Mouse (Mus musculus): ENCODE data around the gene Rdh8. TPM values are rescaled to one million over a fixed set of nuclear protein-coding genes. Genes with fewer than 3 reads are reported as not detected.
"Not testable (repeated sequence)": the region's sequence is repeated elsewhere in the genome, so short reads cannot be mapped to it uniquely, and the experiment has no call there.

Gene Rdh8
- polyA plus RNA-seq, 1 experiment: not detected

GRCm38 (mm10) chr9:20835431-20835954 is 17.2 kb downstream of the Rdh8 start:
- DNase-seq (ENCODE audit: extremely low spot score in 1 of 2, low spot score in 1 of 2): not testable (repeated sequence)

GRCm38 (mm10) chr9:20837184-20837947 is 19.1 kb downstream of the Rdh8 start:
- DNase-seq (ENCODE audit: extremely low spot score in 1 of 2, low spot score in 1 of 2): no peak

DNA sequence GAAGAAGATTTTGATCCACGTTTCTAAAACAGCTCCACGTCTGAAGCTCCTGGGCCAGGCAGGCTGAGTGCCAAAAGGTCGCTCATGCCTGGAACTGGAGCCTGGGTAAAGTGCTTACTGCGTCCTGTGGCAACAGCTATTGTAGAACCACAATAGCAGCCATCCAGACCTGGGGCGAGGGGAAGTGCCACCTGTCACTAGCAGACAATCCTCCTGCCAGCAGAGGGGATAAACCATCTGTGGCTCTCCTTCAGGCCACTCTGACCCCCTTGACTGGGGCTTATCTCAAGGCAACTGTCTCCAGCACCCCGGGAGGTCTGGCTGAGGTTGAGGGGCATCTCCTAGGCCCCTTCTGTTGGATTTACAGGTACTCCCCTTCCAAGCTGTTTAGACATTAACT is 20.6 kb downstream of the Rdh8 start:
- no peak for DNase-seq (ENCODE audit: extremely low spot score in 1 of 2, low spot score in 1 of 2)

DNA sequence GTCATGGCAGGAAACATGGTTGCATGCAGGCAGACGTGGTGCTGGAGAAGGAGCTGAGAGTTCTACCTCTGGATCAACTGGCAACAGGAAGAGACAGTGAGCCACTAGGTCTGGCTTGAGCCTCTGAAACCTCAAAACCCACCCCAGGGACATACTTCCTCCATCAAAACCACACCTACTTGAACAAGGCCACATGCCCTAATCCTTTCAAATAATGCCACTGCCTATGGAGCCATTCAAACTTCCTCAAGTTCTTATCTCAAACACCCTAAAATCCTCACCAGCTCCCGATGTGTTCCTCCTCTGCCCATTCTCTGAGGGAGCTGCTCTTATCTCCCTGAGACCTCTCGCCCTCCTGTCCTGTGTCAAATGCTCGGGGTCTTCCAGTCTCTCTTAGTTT is 23.9 kb downstream of the Rdh8 start:
- DNase-seq (ENCODE audit: extremely low spot score in 1 of 2, low spot score in 1 of 2): no peak

DNA sequence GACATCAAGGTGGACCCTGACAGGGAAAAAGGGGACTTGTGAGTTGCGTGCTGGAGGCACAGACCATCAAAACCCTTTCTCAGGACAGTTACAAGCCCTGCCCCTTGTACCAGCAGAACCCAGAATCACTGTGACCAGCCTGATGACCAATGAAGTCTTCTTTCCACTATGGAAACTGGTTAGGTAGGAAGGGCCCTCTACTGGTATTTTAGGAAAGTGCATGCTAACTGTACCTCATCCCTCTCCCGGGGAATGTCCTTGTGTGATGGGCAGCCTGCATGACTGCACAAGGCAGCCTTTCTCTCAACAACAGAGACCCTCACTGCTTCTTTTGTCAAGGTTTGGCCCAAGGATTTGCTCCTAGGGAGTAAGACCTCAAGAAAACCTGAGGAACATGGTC is 24.4 kb downstream of the Rdh8 start:
- peak in 1 of 2 experiments; percentile 58 for DNase-seq (ENCODE audit: extremely low spot score in 1 of 2, low spot score in 1 of 2)

- DNase-seq (ENCODE audit: extremely low spot score in 1 of 2, low spot score in 1 of 2): no peak
These were observed 31.9 kb downstream of the Rdh8 start for GRCm38 (mm10) chr9:20850179-20850578.

- no peak for DNase-seq (ENCODE audit: extremely low spot score in 1 of 2, low spot score in 1 of 2)
These were observed 38.8 kb downstream of the Rdh8 start for GRCm38 (mm10) chr9:20857131-20857530.

DNA sequence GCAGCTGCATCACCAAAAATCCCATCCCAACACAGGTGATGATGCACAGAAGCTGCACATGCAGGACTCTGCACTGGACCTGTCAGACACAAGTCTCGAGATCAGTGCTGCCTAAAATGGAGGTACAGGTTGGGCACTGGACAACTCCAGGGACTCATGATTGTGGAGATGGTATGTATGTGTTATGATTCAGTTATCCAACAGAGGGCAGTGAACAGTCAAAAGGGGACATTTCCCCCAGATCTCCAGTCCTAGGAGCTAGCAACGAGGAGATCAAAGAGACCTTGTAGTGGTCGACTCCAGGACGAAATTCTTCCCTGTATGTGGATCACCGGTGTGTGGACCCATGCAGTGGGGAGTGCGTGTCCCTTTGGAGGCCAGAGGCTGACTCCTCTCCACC is 41.6 kb downstream of the Rdh8 start:
- DNase-seq (ENCODE audit: extremely low spot score in 1 of 2, low spot score in 1 of 2): no peak

DNA sequence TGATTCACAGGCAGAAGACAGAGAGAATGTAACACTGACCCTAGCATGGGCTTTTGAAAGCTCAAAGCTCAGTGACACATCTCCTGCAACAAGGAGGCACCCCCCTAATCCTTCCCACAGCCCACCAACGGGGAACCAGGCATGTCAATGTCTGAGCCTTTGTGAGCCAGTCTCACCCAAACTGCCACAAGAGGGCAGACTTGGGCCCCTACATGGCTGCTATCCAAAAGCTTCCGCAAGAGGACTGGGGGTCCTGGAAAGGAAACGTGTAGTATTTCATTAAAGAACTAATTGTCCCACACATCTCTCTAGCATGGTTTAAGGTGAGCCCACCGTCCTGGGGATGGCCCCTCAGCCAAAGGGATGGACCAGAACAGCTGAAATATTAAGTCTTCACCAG is 43.5 kb downstream of the Rdh8 start:
- DNase-seq (ENCODE audit: extremely low spot score in 1 of 2, low spot score in 1 of 2): peak in 1 of 2 experiments; percentile 50

GRCm38 (mm10) chr9:20862225-20862624 is 43.9 kb downstream of the Rdh8 start:
- no peak for DNase-seq (ENCODE audit: extremely low spot score in 1 of 2, low spot score in 1 of 2)

DNA sequence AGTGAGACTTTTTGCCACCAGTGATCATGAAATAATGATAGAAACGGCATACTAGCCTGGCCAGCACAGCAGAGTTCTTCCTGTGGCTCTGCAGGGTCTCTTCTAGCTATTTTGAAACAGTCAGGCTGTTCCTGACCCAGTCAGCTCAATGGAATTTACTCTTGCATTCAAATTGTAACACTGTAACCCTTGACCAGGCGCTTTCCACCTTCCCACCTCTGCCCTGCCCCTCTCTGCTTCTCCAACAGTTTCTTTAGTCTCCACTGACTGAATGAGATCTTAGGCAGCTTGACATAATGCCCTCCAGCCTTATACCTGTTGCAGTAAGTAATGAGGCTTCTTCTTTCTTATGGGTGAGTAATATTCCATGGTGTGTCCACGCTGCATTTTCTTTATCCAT is 48.6 kb downstream of the Rdh8 start:
- no peak for DNase-seq (ENCODE audit: extremely low spot score in 1 of 2, low spot score in 1 of 2)

- peak in 1 of 2 experiments; percentile 76 for DNase-seq (ENCODE audit: extremely low spot score in 1 of 2, low spot score in 1 of 2)
These were observed 50.2 kb downstream of the Rdh8 start, which contains the start of gene A230050P20Rik for GRCm38 (mm10) chr9:20868448-20869001. Gene A230050P20Rik, plus strand, starts transcription at chr9:20868642.

DNA sequence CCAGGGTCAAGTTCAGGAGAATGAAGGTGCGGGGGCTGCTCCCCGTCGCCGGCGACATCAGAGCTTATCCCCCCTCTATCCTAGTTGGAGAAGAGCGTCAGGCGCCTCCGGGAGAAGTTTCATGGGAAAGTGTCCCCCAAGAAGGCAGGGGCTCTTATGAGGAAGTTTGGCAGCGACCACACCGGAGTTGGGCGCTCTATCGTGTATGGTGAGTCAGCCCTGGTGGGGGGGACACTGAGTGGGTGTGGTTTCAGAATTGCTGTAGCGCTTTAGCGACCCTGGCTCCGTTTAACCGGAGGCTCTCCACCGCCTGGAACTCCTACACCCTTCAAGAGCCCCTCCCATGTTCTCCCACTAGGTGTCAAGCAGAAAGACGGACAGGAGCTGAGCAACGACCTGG is 50.9 kb downstream of the Rdh8 start:
- DNase-seq (ENCODE audit: extremely low spot score in 1 of 2, low spot score in 1 of 2): no peak

DNA sequence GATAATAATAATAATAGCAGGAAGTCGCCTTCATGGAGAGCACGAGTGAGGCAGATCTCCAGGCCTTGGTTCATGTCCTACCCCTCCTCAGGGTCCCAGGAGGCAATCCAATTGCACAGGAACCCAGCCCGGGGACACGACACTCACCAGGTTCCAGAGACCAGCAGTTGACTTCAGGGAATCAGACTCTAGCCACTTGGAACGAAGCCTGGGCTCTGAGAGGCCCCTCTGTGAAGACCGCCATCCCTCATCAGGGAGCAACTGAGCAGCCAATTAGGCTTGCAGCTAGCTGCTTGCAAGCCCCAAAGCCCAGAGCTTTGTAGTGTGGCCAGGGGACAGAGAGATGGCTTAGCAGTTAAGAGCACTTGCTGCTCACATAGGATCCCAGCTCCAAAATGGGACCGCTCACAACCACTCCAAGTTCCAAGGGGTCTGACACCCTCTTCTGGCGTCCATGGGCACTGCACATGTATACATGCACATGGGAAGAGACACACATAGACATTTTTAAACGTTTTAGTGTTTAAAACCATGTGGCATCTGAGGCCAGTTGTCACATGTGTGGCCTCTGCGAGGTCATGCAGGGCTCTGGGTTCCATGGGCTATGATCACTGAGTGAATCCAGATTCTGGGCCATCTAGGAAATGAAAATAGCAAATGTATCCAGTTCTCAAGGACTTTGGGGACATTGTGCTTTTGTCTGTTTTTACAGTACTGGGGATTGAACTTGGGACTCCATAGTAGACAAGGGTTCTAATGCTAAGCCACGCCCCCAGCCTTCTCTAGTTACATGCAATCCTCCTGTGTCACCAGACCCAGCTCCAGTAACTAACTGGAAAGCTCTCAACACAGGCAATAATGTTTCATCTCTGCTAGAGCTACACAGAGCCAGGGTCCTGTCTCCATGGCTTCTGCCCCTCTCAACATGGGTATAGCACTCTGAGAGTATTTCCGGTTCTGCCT is 52.2 kb downstream of the Rdh8 start:
- no peak for DNase-seq (ENCODE audit: extremely low spot score in 1 of 2, low spot score in 1 of 2)

GRCm38 (mm10) chr9:20872991-20873390 is 54.7 kb downstream of the Rdh8 start:
- DNase-seq (ENCODE audit: extremely low spot score in 1 of 2, low spot score in 1 of 2): no peak

DNA sequence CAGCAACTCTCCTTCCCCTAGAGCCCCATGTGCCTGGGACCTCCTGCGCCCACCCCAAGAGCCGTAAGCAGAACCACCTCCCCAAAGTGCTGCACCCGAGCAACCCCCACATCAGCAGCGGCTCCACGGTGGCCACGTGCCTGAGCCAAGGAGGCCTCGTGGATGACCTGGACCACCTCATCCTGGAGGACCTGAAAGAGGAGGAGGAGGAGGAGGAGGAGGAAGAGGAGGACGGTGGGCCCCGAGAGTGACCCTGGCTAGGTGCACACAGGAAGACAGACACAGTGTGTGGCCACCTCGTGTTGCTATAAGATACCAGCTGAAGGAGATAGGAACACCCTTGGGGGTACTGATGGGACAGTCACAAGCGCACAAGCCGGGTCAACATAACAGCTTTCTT is 55.2 kb downstream of the Rdh8 start:
- no peak for DNase-seq (ENCODE audit: extremely low spot score in 1 of 2, low spot score in 1 of 2)

DNA sequence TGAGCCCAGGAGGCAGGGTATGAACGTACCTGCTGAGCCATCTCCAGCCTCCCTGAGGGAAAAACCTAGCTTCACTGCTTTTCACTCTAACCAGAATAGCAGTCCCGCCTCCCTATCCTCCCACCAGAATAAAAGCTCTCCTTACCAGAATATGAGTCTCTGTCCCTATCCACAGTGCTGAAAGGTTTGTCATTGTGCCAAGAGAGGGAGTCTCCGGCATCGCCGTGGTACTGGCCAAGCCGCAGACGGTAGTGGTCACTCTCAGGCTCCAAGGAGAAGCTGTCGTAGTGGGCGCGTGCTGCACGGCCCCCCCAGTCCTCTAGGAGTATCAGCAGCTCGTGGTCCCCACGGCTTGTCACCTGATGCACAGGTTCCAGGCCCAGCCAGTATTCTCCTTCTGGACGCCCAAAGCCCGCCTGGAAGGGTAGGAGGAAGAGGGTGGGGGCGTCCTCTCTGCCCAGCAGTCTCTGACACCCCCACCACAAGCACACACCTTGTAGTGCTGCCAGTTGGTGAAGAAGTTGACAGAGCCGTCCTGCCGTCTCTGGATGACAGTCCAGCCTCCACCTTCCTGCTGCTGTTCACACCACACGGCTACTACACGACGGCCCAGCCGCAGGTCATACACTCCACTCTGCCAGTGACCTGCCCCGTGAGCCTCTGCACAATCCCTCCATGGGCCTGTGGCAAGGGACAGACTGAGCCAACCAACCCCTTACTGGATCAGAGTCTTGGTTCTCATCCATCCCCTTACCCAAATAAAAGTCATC is 56.9 kb downstream of the Rdh8 start:
- DNase-seq (ENCODE audit: extremely low spot score in 1 of 2, low spot score in 1 of 2): peak in 1 of 2 experiments; percentile 73
